Mouse (Mus musculus) heart, adult 2 months (tissue): ENCODE data around the gene Gm26992. TPM values are rescaled to one million over a fixed set of nuclear protein-coding genes. Genes with fewer than 3 reads are reported as not detected.

Experiments used
- DNase-seq, 2 experiments: peaks; one replicate each; pipeline ENCODE4 v3.0.0; 2021
- H3K27ac ChIP-seq: fragments of 200-600 bp; 2 replicates; pipeline ENCODE4 v1.8.1; 2022
- H3K27me3 ChIP-seq: fragments of 200-500 bp; 2 replicates; pipeline ENCODE4 v1.6.1; 2012; ENCODE audit warnings: mild to moderate bottlenecking, low read length, inconsistent platforms, mixed read lengths; ENCODE audit not compliant: control insufficient read depth, insufficient read depth
- H3K36me3 ChIP-seq: fragments of 200-500 bp; 2 replicates; pipeline ENCODE4 v1.6.1; 2012; ENCODE audit warnings: low read length, inconsistent platforms; ENCODE audit not compliant: control insufficient read depth, insufficient read depth
- H3K4me1 ChIP-seq: fragments of 200-500 bp; 2 replicates; pipeline ENCODE4 v1.6.1; 2011; ENCODE audit warnings: low read length; ENCODE audit not compliant: control insufficient read depth, insufficient read depth
- H3K4me3 ChIP-seq: fragments of 200-600 bp; 2 replicates; pipeline ENCODE4 v1.8.1; 2022
- H3K79me2 ChIP-seq: fragments of 200-500 bp; replicated peaks from 2 replicates; pipeline ENCODE4 v1.6.1; 2012; ENCODE audit warnings: mild to moderate bottlenecking, inconsistent platforms, low read length, moderate library complexity, mixed read lengths; ENCODE audit not compliant: control insufficient read depth, insufficient read depth
- H3K9ac ChIP-seq: fragments of 200-500 bp; 2 replicates; pipeline ENCODE4 v1.6.1; 2012; ENCODE audit warnings: low read depth, mild to moderate bottlenecking, control low read depth, inconsistent platforms, low read length, mixed read lengths
- CTCF ChIP-seq: fragments of 200-600 bp; IDR thresholded peaks from 2 replicates; pipeline ENCODE4 v1.8.1; 2022; ENCODE audit warnings: antibody characterized with exemption, mild to moderate bottlenecking, moderate library complexity
- EP300 ChIP-seq: fragments of 200-500 bp; IDR thresholded peaks from 2 replicates; pipeline ENCODE4 v1.6.1; 2011; ENCODE audit warnings: low read depth, low read length, control low read depth; ENCODE audit not compliant: insufficient read depth
- POLR2A ChIP-seq: fragments of 200-500 bp; IDR thresholded peaks from 2 replicates; pipeline ENCODE4 v1.6.1; 2011; ENCODE audit warnings: mild to moderate bottlenecking, low read depth, low read length, control low read depth; ENCODE audit not compliant: insufficient read depth
- WGBS: fragments of 180-500 bp; shearing (Covaris S2); methylation state at CpG from one replicate; pipeline ENCODE4 v1.1.7; 2018; 5-methylcytosine and 5-hydroxymethylcytosine counted together
- intact Hi-C: fragments of 180-260 bp; cut with DNase I; formaldehyde crosslinking; loops from one replicate; pipeline ENCODE4 v1.15.1; 2025
- polyA plus RNA-seq: library from polyadenylated mRNA; depleted of rRNA; stranded (reverse); fragments of >200 nt; gene quantifications from 2 replicates; pipeline ENCODE4 v1.2.3, GENCODE M21; 2012
- total RNA-seq, 2 experiments: library from RNA; stranded (reverse); gene quantifications; 2 replicates each; pipeline ENCODE4 v1.2.3; 2021

Gm26992 gene
- total and polyA plus RNA-seq, 3 experiments, result not detected

DNA sequence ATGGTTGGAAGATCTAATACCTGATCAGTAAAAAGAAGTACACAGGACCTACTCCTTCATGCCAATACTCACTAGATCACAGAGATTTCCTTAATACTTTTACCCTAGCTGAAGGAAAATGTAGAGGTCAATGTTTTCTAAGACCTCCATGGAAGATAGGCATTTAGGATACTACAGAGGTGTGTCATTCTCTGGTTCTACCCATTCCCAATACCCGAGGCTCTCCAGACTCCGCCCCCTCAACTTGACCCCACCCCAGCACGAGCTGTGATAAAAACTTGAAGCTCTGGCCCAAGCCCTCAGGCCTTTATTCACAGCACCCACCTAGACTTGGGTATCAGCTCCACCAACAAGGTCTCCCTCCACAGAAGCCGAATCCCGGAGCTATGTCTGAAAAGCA, 7.6 kb upstream of the Gm26992 start, which contains the start of gene Tsx:
TSS of gene Tsx (plus strand) at position 301 of the 400 bp plus-strand sequence.
- intact Hi-C loops, result no loop called here
- DNase-seq, result no peak
- no peak within 1 kb of the TSS for H3K27ac ChIP-seq
- no peaks in the 10 kb centered on the region for H3K27me3 ChIP-seq
- no peaks in the 10 kb centered on the region for H3K4me1 ChIP-seq
- 76% methylated on average over 5 of the region's 5 CpGs for WGBS
- H3K9ac ChIP-seq, result no peak within 1 kb of the TSS
- TF ChIP-seq EP300 (no peak), POLR2A (no peak), CTCF (no peak)
- no peaks in the 10 kb centered on the region for H3K79me2 ChIP-seq
- no peaks in the 10 kb centered on the region for H3K36me3 ChIP-seq
- H3K4me3 ChIP-seq, result no peak within 1 kb of the TSS

DNA sequence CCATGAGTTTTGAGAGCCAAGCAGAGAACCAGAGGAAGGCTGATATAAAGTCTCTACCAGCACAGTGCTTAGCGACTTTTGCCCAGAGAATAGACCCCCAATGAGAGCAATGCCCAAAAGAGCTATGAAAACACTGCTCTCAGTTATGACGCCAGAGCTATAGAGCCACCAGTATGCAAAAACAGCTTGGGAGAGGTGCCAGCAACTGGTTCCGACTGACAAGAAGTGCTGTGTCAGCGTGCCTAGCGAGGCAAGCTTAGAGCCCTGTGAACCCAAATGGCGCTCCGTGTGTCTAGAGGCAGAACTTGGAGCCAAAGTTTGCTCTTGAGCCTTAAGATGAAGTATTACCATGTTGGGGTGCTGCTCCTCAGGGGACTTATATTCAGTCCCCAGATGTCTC, 5.9 kb downstream of the Gm26992 start:
- Histone ChIP-seq H3K4me1 (no peaks in the 10 kb centered on the region), H3K27me3 (no peaks in the 10 kb centered on the region)

DNA sequence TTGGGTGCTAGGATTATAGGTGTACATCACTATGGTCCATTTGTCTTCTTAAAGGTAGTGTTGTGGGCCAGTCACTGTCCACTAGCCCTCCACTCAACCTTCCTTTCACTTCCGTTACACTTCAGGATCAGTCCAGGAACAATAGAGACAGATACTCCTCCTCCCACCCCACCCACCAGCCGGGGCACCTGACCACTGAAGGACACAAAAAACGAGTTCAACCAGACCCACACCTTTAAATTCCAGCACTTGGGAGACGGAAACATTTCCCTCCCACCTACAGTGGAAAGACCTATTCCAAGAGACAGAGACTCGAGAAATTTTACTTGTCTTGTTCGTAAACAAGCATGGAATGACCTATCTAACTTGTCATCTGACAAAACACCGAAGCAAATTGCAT, 10.5 kb downstream of the Gm26992 start:
- H3K4me1 ChIP-seq, result no peaks in the 10 kb centered on the region
- H3K36me3 ChIP-seq, result no peaks in the 10 kb centered on the region
- intact Hi-C loops, result no loop called here
- no peaks in the 10 kb centered on the region for H3K27me3 ChIP-seq
- DNase-seq, result no peak
- no peak overlapping the region for H3K27ac ChIP-seq
- H3K79me2 ChIP-seq, result no peaks in the 10 kb centered on the region
- WGBS, result 71% methylated on average over 7 of the region's 7 CpGs
- H3K4me3 ChIP-seq, result no peak overlapping the region
- TF ChIP-seq EP300 (no peak), POLR2A (no peak), CTCF (no peak)
- no peak overlapping the region for H3K9ac ChIP-seq

More for the DNA sequence above, 5.9 kb downstream of the Gm26992 start:
- intact Hi-C loops, result no loop called here
- no peaks in the 10 kb centered on the region for H3K36me3 ChIP-seq
- H3K9ac ChIP-seq, result no peak overlapping the region
- H3K27ac ChIP-seq, result no peak overlapping the region
- TF ChIP-seq POLR2A (no peak), CTCF (no peak), EP300 (no peak)
- WGBS, result 58% methylated on average over 7 of the region's 7 CpGs
- no peak for DNase-seq
- no peaks in the 10 kb centered on the region for H3K79me2 ChIP-seq
- no peak overlapping the region for H3K4me3 ChIP-seq

DNA sequence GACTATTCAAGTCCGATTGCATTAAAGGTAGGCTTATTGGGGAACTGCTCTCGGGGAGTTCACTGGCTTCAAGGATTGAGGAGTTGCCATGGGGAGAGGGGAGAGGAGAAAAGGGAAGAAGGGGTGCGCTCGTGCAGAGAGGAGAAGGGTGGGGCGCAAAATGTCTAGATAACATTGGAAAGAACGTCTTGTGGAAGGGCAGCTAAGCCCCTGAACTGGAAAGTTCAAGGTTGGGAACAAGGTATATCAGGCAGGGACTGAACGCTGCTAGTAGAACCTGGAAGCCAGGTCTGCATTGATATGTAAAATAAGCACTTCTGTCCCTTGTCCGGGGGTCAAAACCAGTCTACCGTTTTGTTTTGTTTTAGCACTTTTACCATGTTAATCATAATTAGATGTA, 16.2 kb downstream of the Gm26992 start:
- Histone ChIP-seq H3K79me2 (no peaks in the 10 kb centered on the region), H3K27ac (no peak overlapping the region), H3K27me3 (no peaks in the 10 kb centered on the region), H3K4me1 (no peaks in the 10 kb centered on the region), H3K9ac (no peak overlapping the region), H3K4me3 (no peak overlapping the region), H3K36me3 (no peaks in the 10 kb centered on the region)
- 16% methylated on average over 9 of the region's 9 CpGs for WGBS
- intact Hi-C loops, result no loop called here
- TF ChIP-seq CTCF (no peak), POLR2A (no peak), EP300 (no peak)
- DNase-seq, result no peak

GRCm38 (mm10) chrX:103440803-103441202, 19.0 kb downstream of the Gm26992 start:
- Histone ChIP-seq H3K27ac (no peak overlapping the region), H3K4me3 (no peak overlapping the region), H3K4me1 (no peaks in the 10 kb centered on the region), H3K79me2 (no peaks in the 10 kb centered on the region), H3K36me3 (no peaks in the 10 kb centered on the region), H3K27me3 (no peaks in the 10 kb centered on the region), H3K9ac (no peak overlapping the region)
- TF ChIP-seq POLR2A (no peak), CTCF (peak; percentile 89), EP300 (no peak)
- no peak for DNase-seq
- intact Hi-C loops, result loop anchor here (2.0 kb wide), 1 partner anchor 180 kb away; no protein-coding TSS in a partner anchor
- 0% methylated on average over 1 of the region's 1 CpGs for WGBS

DNA sequence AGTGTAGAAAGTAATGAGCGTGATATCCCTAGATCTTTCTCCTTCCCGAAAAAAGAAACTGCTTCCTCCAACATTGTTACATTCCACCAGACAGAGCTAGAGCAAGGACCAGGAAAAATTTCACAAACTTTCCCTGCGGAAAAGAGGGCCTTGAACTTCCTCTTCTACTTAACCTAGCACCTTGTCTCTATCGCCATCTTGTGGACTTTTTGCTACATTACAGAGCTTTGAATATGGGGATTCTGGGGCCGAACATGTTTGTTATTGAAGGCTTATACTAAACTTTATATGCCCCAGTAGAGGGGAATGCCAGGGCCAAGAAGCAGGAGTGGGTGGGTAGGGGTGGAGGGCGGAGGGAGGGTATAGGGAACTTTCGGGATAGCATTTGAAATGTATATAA, 21.9 kb downstream of the Gm26992 start:
- Histone ChIP-seq H3K36me3 (no peaks in the 10 kb centered on the region), H3K27ac (no peak overlapping the region), H3K4me3 (no peak overlapping the region), H3K9ac (no peak overlapping the region), H3K27me3 (peaks cover 2% of the 10 kb centered on the region; the same call in 1 of the 2 replicates), H3K79me2 (no peaks in the 10 kb centered on the region), H3K4me1 (no peaks in the 10 kb centered on the region)
- DNase-seq, result no peak
- WGBS, result 32% methylated on average over 7 of the region's 7 CpGs
- TF ChIP-seq CTCF (peak; percentile 75), POLR2A (no peak), EP300 (no peak)
- intact Hi-C loops, result no loop called here
